Mouse (Mus musculus) stomach, postnatal 0 days (tissue): ENCODE measurements around the gene Dlec1.

Experiments used
- CTCF ChIP-seq: IDR thresholded peaks from 2 replicates; pipeline ENCODE4 v1.5.1; 2016; ENCODE audit warnings: antibody characterized with exemption, low read depth, mild to moderate bottlenecking, moderate library complexity
- EP300 ChIP-seq: optimal IDR thresholded peaks from 2 replicates; pipeline ENCODE3; 2016; ENCODE audit warnings: antibody characterized with exemption

- TF ChIP-seq CTCF (no peak), EP300 (no peak)
These were observed 10.5 kb upstream of the Dlec1 start for GRCm38 (mm10) chr9:119091581-119092310.
